Mouse (Mus musculus) CD4-positive helper T cell, adult 2 months (primary cell): Measurements from ENCODE around the gene Rsc1a1.

ENCODE experiments used
- DNase-seq: peaks from one replicate; pipeline ENCODE4 v3.0.0-alpha.2; 2012; ENCODE audit warnings: low read depth, missing footprints, low spot score

Gene Rsc1a1

GRCm38 (mm10) chr4:141694719-141695118 is 9.3 kb upstream of the Rsc1a1 start:
- DNase-seq: no peak

DNA sequence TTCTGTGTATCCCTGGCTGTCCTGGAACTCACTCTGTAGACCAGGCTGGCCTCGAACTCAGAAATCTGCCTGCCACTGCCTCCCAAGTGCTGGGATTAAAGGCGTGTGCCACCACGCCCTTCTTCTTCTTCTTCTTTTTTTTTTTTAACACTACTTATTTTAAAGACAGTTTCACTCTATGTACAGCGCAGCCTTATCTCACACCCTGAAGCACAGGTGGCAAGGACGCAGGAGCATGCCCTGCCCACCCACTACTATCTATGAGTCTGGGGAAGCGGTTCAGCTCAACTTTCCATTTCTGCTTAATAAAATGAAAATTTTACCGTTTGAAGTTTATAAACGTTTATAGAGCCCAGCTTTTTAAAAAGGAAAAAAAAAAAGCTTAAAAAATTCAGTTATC is 3.1 kb upstream of the Rsc1a1 start:
- DNase-seq: no peak

GRCm38 (mm10) chr4:141686525-141686924 is 1.1 kb upstream of the Rsc1a1 start:
- no peak for DNase-seq

GRCm38 (mm10) chr4:141686093-141686492 is 694 bp upstream of the Rsc1a1 start:
- no peak for DNase-seq

- no peak for DNase-seq
These were observed 2.6 kb downstream of the Rsc1a1 start for GRCm38 (mm10) chr4:141682706-141683230.

GRCm38 (mm10) chr4:141681767-141682166 is 3.6 kb downstream of the Rsc1a1 start:
- no peak for DNase-seq

- DNase-seq: no peak
These were observed 4.5 kb downstream of the Rsc1a1 start for GRCm38 (mm10) chr4:141680892-141681291.

GRCm38 (mm10) chr4:141679016-141679415 is 6.4 kb downstream of the Rsc1a1 start:
- no peak for DNase-seq

GRCm38 (mm10) chr4:141676462-141676979 is 8.9 kb downstream of the Rsc1a1 start:
- no peak for DNase-seq

DNA sequence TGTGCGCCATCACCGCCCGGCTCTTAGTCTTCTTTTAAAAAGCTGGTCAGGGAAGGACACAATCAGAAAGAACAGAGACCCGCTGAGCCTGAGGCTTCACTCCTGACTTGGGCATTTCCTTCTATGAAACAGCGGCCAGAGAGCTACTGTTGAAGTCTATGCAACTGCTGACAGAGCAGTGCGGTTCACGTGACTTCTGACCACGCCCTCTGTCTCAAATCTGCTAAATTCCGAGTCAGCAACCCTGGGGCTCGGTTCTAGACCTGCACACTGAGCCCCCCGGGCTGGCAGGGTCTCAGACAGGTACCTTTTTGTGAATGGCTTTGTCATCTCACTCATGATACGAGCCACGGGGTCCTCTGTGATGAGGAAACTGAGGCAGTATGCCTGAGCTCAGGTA is 13.1 kb downstream of the Rsc1a1 start:
- DNase-seq: no peak

- no peak for DNase-seq
These were observed 14.0 kb downstream of the Rsc1a1 start for GRCm38 (mm10) chr4:141671389-141671788.

DNA sequence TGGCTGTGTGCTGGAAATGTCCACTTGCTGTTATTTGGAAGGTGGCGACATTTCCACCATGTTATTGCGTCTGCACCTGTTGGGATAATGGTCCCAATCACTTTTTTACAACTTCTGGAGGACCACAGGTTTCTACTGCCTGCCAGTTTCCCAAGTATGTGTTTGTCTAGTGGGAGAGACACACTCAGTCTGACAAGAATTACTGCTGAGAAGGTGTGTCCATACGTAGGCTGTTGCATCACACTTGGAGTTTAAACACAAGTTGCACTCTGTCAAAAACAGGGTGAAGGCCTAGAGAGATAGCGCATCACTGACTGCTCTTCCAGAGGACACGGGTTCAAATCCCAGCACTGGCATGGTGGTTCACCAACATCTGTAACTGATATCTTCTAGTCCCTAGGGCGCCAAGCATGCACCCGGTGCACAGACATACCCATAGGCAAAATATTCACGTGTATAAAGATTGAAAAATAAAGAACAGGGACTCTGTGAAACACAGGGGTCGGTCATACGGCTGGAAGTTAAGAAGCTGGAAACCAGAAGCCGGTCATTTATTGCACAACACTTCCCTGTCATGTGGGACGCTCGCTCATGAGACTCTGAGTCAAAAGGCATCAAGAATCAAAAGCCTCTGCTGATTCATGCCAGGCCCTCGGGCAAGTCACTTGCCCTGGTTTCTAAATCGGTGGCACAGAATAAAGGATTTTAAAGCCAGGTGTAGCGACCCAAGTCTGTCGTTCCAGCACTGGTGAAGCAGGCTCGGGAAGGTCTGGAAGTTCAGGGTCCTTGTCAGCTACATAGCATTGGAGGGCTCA is 15.3 kb downstream of the Rsc1a1 start:
- no peak for DNase-seq

DNA sequence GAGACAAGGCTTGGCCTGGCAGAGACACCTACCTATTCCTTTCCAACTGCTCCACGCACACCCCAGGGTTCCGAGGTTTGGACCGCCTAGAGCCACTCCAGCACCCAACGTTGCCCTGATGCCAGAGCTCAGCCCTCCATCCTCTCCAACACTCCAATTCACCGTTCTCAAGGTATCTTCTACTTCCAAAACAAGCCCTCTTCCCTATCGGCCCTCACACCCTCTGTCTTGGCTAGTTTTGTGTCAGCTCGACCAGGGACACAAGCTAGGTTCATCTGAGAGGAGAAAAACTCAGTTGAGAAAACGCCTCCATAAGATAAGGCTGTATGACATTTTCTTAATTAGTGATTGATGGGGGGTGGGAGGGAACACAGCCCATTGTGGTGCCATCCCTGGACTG is 20.6 kb downstream of the Rsc1a1 start, which contains the start of gene Plekhm2:
Plekhm2 (minus strand) TSS at position 101 of the 400 bp plus-strand sequence.
- no peak for DNase-seq

GRCm38 (mm10) chr4:141664011-141664745 is 21.2 kb downstream of the Rsc1a1 start:
- DNase-seq: peak; percentile 77

- DNase-seq: peak; percentile 23
These were observed 22.1 kb downstream of the Rsc1a1 start for GRCm38 (mm10) chr4:141663122-141663931.

GRCm38 (mm10) chr4:141660884-141661283 is 24.5 kb downstream of the Rsc1a1 start:
- DNase-seq: no peak

- no peak for DNase-seq
These were observed 25.7 kb downstream of the Rsc1a1 start for GRCm38 (mm10) chr4:141659739-141660138.

- DNase-seq: no peak
These were observed 26.4 kb downstream of the Rsc1a1 start for GRCm38 (mm10) chr4:141658846-141659484.

DNA sequence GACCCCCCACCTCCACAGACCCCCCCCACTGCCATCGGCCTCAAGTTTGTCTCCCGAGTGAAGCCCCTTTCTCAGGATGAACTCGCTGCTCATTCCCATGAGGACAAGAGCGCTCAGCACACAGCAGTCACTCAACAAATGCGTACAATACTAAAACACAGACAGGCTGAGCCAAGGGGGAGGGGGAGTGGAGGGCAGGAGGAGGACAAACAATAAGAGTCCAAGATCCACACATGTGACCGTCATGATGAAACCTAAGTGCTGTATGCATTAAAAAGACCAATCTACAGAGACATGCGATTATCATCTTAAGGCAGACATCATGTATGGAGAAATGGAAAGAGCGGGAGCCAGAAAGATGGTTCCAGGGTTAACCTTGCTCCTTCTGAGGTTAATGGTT is 28.5 kb downstream of the Rsc1a1 start:
- no peak for DNase-seq

GRCm38 (mm10) chr4:141655908-141656608 is 29.3 kb downstream of the Rsc1a1 start:
- no peak for DNase-seq
